Mouse (Mus musculus) macrophage (primary cell): ENCODE measurements around the gene Wnt10a. TPM values are rescaled to one million over a fixed set of nuclear protein-coding genes. Genes with fewer than 3 reads are reported as not detected.

Experiments used
- H3K27ac ChIP-seq: fragments of 350-480 bp; formaldehyde crosslinking; 2 replicates; pipeline ENCODE4 v1.9.0; 2021
- H3K36me3 ChIP-seq: fragments of 350-480 bp; formaldehyde crosslinking; 2 replicates; pipeline ENCODE4 v1.9.0; 2021; ENCODE audit errors: inconsistent target
- H3K4me3 ChIP-seq: fragments of 350-480 bp; formaldehyde crosslinking; 2 replicates; pipeline ENCODE4 v1.9.0; 2021; ENCODE audit errors: inconsistent target
- H3K79me2 ChIP-seq: fragments of 350-480 bp; formaldehyde crosslinking; 2 replicates; pipeline ENCODE4 v1.9.0; 2021; ENCODE audit errors: inconsistent target
- WGBS: methylation state at CpG from one replicate; pipeline ENCODE4 v1.1.7; 2026; ENCODE audit warnings: inconsistent platforms; ENCODE audit not compliant: missing documents; 5-methylcytosine and 5-hydroxymethylcytosine counted together
- polyA plus RNA-seq: library from polyadenylated mRNA; stranded (reverse); fragments of 250-400 nt; gene quantifications from 3 replicates; pipeline ENCODE4 v1.2.4, GENCODE M21; 2018; ENCODE audit warnings: inconsistent platforms

Wnt10a gene
- polyA plus RNA-seq, 1 experiment from 2014 or later, result not detected

DNA sequence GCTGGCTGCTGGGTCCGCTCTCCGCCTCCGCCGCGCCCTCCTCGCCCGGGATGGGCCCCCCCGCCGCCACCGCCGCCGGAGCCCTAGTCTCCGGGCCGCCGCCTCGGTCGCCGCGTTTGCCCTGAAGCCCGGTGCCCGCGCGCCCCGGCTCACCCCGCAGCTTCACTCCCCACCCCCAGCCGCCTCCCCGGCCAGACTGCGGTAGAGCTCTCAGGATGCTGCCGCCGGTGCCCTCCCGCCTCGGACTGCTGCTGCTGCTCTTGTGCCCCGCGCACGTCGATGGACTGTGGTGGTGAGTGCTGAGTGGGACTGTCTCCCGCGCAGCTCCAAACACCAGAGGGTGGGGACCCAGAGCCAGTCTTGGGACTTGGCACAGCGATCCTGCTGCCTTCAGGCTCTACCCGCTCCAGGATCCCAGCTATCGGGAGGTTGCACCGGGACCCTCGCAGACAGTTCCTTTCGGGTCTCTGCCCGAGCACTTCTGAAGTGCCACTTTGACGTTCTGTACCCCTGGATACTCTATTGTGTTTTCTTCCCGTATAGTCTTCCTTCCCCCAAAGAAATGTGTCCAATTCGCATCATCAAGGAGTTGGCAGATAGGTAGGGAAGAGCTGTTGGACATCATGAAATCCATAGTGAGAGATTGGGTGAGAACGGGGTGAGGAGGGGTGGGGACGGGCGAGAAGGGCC lies 19.2 kb upstream of the Wnt10a start:
- Histone ChIP-seq H3K79me2 (no peaks in the 10 kb centered on the region), H3K36me3 (no peaks in the 10 kb centered on the region), H3K27ac (no peak overlapping the region), H3K4me3 (no peak overlapping the region)
- WGBS, result 2% methylated on average over 47 of the region's 51 CpGs

DNA sequence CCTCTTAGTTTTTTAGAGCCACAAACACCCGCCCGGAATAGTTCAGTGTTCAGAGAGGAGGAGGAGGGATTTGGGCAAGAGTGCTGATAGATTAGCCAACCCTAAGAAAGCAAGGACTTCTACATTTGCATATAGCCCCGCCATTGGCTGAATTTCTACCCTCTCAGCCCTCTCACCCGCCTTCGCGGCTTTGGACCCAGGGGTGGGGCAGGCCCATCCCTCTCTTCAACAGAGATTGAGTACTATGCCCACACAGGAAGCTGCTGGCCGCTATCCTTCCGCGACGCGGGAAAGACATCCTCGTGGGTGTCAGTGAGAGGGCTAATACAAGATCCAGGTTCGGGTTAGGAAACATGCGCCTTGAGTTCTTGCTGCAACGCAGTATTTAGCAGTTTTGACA lies 18.2 kb upstream of the Wnt10a start:
- 1% methylated on average over 15 of the region's 15 CpGs for WGBS
- Histone ChIP-seq H3K79me2 (no peaks in the 10 kb centered on the region), H3K4me3 (no peak overlapping the region)

DNA sequence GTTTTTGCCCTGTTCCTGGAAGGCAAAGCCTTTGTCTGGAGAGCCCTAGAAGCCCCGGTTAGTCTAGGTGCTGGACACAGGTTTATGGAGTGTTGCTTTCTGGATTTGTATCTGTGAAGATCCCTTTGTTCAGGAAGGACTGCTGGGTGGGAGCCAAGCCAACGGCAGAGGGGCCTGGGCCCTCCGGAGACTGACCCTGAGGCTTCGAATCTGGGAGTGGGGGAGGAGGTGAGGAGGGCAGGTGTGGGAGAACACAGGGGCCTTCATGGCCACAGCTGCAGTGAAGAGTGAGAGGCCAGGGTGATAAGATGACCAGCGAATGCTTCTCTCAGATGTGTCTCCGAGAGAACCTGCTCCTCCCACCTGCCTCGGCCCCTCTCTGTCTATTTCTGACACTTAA lies 17.3 kb upstream of the Wnt10a start:
- H3K79me2 ChIP-seq, result no peaks in the 10 kb centered on the region
- no peak overlapping the region for H3K27ac ChIP-seq
- no peaks in the 10 kb centered on the region for H3K36me3 ChIP-seq
- 74% methylated on average over 7 of the region's 7 CpGs for WGBS
- no peak overlapping the region for H3K4me3 ChIP-seq

More for the DNA sequence above, 18.2 kb upstream of the Wnt10a start:
- Histone ChIP-seq H3K36me3 (no peaks in the 10 kb centered on the region), H3K27ac (no peak overlapping the region)

DNA sequence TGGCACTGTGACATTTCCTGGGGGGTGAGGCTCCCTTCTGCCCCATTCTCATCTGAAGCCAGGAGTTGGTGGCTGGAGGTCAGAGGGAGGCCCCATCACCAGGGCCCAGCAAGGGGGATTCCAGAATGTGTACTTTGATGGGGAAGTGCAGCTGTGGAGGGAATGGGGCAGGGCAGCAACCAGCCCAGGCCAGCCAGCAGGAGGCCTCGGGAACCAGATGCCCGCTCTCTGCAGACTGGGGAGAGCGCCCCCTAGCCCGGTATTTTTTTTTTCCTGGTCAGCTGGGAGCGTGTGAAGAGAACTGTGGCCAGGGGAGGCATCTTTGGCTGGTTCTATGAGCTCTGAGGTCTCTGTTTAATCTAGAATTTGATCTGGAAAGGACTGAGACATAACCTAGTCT lies 15.5 kb upstream of the Wnt10a start:
- H3K36me3 ChIP-seq, result no peaks in the 10 kb centered on the region
- no peaks in the 10 kb centered on the region for H3K79me2 ChIP-seq
- H3K4me3 ChIP-seq, result no peak overlapping the region
- H3K27ac ChIP-seq, result no peak overlapping the region
- WGBS, result 26% methylated on average over 5 of the region's 5 CpGs

DNA sequence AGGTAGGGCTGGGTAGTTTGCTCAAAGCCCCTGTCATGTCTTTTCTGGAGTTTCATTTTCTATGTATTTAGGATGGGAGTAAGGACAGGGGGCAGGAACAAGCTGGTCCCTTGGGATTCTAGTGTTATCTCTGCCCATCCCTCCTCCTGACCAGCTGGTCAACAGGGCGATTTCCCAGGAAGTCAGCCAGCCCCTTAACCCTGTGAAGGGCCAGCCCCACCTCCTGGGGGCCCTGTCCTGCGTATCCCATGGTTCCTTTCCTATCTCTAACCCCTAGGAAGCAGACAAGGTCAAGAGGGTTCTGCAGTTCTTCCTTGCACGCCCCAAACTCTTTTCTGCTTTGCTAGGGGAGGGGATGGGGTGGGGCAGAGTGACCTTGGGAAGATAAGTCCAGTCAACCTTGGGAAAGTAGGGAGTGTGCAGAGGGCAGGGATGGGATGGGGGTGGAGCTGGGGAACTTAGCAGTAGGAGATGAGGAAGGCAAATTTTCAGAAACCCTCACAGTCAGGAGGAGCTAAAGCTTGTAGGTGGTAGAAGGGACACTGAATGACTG lies 12.3 kb upstream of the Wnt10a start:
- H3K27ac ChIP-seq, result no peak overlapping the region
- 78% methylated on average over 3 of the region's 3 CpGs for WGBS
- H3K79me2 ChIP-seq, result no peaks in the 10 kb centered on the region
- no peaks in the 10 kb centered on the region for H3K36me3 ChIP-seq
- no peak overlapping the region for H3K4me3 ChIP-seq

DNA sequence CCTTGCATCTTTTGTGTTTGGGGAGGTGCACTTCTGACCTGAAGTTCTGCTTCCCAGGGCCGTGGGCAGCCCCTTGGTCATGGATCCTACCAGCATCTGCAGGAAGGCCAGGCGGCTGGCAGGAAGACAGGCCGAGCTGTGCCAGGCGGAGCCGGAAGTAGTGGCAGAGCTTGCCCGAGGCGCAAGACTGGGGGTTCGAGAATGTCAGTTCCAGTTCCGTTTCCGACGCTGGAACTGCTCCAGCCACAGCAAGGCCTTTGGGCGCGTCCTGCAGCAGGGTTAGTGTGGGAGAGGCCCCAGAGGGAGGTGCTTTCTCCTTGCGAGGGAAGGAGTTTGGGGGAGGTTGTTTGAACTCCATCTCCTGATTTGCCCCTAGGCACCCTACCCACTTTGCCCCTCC lies 9.3 kb upstream of the Wnt10a start:
- 15% methylated on average over 14 of the region's 14 CpGs for WGBS
- 0 out of 2 replicates have a peak overlapping the region, but pooled peaks have one; percentile 3 for H3K27ac ChIP-seq

DNA sequence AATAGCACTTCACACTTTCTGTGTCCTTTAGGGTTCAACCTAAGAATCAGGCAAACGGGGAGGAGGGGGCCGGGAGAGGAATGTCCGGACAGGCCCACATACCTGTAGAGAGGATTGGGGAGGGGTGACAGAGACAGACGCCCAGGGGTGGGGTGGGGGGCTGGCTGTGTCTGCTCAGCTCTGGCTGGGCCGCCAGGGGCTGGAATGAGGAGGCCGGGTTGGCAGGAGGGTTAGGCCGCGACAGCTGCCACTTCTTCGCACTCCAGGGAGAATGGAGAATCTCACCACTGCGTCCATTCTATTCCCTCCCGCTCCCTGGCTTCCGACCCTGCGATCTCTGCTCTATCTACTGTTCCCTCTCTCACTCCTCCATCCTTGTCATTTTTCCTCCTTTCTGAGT lies 7.8 kb upstream of the Wnt10a start:
- WGBS, result 54% methylated on average over 13 of the region's 13 CpGs
- no peak overlapping the region for H3K27ac ChIP-seq
- H3K4me3 ChIP-seq, result no peak overlapping the region; the same call in 1 of the 2 replicates
- H3K36me3 ChIP-seq, result no peaks in the 10 kb centered on the region
- H3K79me2 ChIP-seq, result no peaks in the 10 kb centered on the region

More for the DNA sequence above, 9.3 kb upstream of the Wnt10a start:
- Histone ChIP-seq H3K4me3 (peak overlapping the region; percentile 8; the same call in 1 of the 2 replicates), H3K79me2 (no peaks in the 10 kb centered on the region), H3K36me3 (no peaks in the 10 kb centered on the region)

DNA sequence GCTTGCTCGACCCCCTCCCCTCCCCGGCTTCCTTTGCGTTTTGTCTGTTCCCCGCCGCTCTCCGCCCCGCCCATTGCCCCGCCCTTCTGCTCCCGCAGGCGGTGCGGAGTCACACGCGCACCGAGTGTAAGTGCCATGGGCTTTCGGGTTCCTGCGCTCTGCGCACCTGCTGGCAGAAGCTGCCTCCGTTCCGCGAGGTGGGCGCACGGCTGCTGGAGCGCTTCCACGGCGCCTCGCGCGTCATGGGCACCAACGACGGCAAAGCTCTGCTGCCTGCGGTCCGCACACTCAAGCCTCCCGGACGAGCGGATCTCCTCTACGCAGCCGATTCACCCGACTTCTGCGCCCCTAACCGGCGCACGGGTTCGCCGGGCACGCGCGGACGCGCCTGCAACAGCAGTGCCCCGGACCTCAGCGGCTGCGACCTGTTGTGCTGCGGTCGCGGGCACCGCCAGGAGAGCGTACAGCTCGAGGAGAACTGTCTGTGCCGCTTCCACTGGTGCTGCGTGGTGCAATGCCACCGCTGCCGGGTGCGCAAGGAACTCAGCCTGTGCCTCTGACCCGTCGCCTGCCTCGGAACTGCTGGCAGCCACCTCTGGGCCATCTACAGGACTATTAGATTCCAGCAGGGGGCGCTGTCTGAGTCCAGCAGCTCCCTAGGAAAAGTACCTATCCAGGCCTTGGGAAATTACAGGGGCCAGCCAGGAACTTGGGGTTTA lies 7.1 kb upstream of the Wnt10a start:
- H3K36me3 ChIP-seq, result no peaks in the 10 kb centered on the region
- no peak overlapping the region; the same call in 1 of the 2 replicates for H3K4me3 ChIP-seq
- 1% methylated on average over 58 of the region's 67 CpGs for WGBS
- no peaks in the 10 kb centered on the region for H3K79me2 ChIP-seq
- H3K27ac ChIP-seq, result no peak overlapping the region

DNA sequence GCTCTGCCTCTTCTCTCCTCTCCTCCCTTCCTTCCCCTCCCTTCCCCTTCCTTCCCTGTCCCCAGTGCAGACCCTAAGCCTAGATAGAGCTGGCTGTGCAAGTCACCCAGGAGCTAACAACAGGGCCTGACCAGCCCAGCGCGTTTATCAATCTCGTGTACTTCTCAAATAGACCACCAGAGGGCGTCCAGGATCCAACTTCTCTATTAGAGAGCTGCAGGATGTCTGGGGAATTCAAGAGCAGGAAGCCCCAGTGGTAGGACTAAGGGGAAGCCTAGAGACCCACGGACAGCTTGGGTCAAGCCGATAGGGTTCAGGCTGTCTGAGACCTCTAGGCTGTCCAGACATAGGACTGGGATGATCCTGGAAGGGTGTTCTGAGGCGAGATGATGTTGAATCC lies 3.5 kb upstream of the Wnt10a start:
- Histone ChIP-seq H3K27ac (no peak overlapping the region), H3K36me3 (no peaks in the 10 kb centered on the region), H3K79me2 (no peaks in the 10 kb centered on the region), H3K4me3 (no peak overlapping the region)
- 8% methylated on average over 7 of the region's 7 CpGs for WGBS

DNA sequence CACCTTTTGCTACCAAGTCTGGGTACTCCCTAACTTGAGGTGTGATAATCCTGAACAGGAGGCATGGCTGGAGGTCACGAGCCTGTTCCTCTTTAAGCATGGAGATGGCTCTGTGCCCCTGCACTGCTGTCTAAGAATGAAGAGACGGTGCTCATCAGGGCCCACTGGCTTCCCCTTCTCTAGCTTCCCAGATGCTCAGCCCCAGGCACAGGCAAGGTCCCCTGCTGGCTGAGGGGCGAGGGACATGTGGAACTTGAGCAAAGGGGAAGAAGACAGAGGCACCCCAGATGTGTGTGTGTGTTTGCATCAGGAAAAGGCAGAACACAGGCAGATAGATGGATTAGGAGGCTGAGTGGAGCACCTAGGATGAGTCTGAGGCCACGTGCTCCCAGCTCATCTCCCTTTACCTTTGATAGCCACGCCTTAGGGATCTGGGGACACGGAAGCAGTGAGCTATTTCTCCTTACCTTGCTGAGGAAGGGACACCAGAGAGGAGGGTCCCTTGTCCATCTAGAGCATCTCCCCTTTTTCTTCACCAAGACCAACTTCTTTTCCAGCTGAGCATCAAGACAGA lies 2.6 kb upstream of the Wnt10a start:
- 22% methylated on average over 6 of the region's 6 CpGs for WGBS
- no peaks in the 10 kb centered on the region for H3K36me3 ChIP-seq
- no peak overlapping the region for H3K27ac ChIP-seq
- no peaks in the 10 kb centered on the region for H3K79me2 ChIP-seq
- no peak overlapping the region for H3K4me3 ChIP-seq

DNA sequence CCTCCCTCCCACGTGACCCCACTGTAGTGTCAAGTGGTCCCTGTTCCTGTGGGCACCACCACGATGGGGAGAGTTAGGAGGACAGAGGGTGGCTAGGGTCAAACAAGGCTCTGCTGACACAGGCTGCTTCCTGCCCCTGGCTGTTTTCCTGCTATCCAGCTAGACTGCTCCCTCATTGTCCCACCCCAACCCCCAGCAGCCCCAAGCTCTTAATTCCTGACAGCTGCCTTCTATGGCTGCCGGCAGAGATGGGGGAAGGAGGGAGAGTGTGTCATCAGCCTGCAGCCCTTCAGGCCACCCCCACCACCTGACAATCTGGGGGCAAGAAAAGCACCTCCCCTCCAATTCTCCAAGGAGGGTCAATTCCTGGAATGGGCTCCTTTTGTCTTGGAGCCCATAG lies 1.2 kb upstream of the Wnt10a start:
- H3K79me2 ChIP-seq, result no peaks in the 10 kb centered on the region
- H3K4me3 ChIP-seq, result no peak overlapping the region
- H3K27ac ChIP-seq, result no peak overlapping the region
- no peaks in the 10 kb centered on the region for H3K36me3 ChIP-seq
- WGBS, result 38% methylated on average over 3 of the region's 3 CpGs

DNA sequence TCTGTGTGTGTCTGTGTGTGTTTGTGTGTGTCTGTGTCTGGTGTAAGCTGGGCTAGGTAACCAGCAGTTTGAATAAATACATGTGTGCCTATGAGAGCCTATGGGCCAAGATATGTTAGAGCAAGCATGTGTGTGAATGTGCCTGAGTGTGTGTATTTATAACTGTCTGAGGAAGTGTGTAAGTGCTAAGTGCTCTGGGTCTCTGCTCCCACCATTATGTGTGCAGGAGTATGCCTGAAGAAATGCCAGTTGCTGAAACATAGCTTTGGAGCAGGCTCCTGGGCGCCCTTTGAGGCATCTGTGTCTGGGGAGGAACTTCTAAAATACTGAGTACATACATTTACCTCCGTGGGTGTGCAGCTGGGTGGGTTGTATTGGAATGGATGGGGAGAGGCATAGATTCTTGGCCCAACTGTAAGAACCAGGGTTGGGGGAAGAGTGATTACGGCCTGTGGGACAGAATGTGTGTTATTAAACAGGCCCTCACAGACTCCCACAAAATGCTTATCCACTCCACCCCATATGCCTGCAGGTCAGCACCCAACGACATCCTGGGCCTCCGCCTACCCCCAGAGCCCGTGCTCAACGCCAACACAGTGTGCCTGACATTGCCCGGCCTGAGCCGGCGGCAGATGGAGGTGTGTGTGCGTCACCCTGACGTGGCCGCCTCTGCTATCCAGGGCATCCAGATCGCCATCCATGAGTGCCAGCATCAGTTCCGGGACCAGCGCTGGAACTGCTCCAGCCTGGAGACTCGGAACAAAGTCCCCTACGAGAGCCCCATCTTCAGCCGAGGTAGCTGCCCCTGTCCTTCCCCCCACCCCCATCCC lies 1.7 kb downstream of the Wnt10a start:
- 61% methylated on average over 19 of the region's 19 CpGs for WGBS
- H3K36me3 ChIP-seq, result no peaks in the 10 kb centered on the region
- H3K4me3 ChIP-seq, result no peak overlapping the region
- H3K27ac ChIP-seq, result no peak overlapping the region
- H3K79me2 ChIP-seq, result no peaks in the 10 kb centered on the region

DNA sequence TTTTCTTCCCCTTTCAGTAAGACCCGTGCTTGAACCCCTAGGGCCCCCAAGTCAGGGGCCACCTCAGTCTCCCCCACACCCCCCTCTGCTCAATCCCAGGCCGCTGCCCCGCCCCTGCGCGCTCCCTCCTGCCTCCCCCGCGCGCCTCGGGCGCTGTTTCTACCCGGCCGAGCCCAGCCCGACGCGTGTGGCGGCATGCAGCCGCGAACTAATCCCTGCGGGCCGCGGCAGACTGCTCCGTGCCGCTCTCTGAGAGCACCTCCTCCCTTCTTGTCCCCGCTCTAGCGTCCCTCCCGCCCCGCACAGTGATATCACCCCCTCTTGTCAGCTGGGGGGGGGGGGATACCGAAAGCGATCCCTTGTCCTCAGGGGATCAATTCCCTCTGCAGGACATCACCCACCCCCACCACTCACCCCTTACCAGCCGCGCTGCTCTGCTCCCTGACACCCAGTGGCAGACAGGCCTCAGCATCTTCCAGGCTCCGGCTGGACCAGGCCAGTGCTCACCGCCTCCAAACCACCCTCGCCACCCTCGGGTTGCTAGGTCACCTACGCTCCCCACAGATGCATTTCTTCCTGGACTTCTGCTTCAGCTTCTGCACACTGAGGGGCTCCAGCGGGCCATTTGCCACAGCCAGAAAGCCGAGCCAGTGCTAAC lies 3.3 kb downstream of the Wnt10a start:
- no peak overlapping the region for H3K27ac ChIP-seq
- H3K36me3 ChIP-seq, result no peaks in the 10 kb centered on the region
- no peak overlapping the region for H3K4me3 ChIP-seq

DNA sequence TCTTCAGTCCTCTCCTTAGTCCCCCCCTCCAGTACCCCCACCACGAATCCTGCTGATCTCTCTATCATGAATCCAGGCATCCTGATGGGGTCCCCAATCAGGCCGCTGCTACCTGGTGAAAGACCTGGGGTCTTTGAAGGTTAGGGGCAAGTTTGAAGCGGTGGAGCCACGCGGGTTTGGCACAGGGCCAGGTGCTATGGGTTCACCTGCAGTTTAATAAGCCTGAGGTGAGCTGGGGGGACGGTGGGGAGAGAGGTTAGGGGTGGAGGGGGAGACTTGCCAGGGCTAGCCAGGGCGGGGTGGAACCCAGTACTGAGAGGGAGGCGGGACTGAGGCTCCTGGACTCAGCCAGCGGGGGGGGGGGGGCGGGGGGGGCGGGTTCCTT lies 3.8 kb downstream of the Wnt10a start:
- H3K36me3 ChIP-seq, result no peaks in the 10 kb centered on the region
- 10% methylated on average over 8 of the region's 11 CpGs for WGBS
- H3K27ac ChIP-seq, result no peak overlapping the region
- no peaks in the 10 kb centered on the region for H3K79me2 ChIP-seq
- no peak overlapping the region for H3K4me3 ChIP-seq

More for the DNA sequence above, 3.3 kb downstream of the Wnt10a start:
- 4% methylated on average over 29 of the region's 38 CpGs for WGBS
- no peaks in the 10 kb centered on the region for H3K79me2 ChIP-seq
